ENCODE assay signal across 18 mouse cellular contexts in the genomic region with DNA sequence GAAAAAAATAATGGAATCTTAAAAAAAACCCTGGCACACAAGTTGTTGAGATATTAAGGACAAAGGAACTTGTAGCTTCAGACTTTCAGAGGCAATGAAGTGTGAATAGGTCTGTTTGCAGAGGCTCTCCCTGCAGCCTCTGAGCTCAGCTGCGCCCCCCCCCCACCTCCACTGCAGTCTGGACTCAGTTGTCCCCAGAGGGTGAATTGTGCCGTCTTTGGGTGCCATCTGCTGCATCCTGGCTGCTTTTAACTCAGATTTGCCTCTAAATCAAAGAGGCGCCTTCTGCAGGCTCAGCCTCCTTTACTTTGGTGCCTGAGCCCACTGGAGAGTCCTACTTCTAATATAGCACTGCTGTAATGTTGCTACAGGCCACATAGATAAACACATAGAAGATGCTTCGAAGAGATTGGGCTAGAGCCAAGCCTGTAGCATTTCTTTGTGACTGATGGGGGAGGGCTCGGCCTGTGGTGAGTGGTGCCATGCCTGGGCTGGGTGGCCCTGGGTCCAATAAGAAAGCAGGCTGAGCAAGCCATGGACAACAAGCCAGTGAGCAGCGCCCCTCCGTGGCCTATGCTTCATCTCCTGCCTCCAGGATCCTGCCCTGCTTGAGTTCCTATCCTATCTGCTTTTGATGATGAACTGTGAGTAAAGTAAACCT. TPM values are rescaled to one million over a fixed set of nuclear protein-coding genes. Genes with fewer than 3 reads are reported as not detected.
DNase-seq lines count a peak whose midpoint lies in the region; ATAC-seq and TF ChIP-seq lines count a peak whose summit lies in the region.
"Had no signal": no experiment of that assay in that cellular context is flagged by ENCODE, and none has a peak within 500 bp of the region (broad histone marks: within the 10 kb centered on the region; RNA-seq: fewer than 3 reads in every experiment).

No protein-coding gene starts in this region.

- H3K27ac ChIP-seq in forebrain, embryonic 13.5 days: no peak overlapping the region
- H3K27ac ChIP-seq in forebrain, embryonic 12.5 days: no peak overlapping the region
- H3K27ac ChIP-seq in layer of hippocampus, adult 2 months: peak overlapping the region; percentile 53
- H3K27ac ChIP-seq in neural tube, embryonic 13.5 days (replicated peaks): no peak overlapping the region; the same call in 1 of the 2 replicates
- no peak overlapping the region for H3K27ac ChIP-seq in neural tube, embryonic 14.5 days (ENCODE audit: low read depth, low read length)
- H3K27ac ChIP-seq: heart, adult 2 months; midbrain, embryonic 12.5 days had no signal

- no peaks in the 10 kb centered on the region for H3K9me3 ChIP-seq in forebrain, embryonic 13.5 days (replicated peaks)
- no peaks in the 10 kb centered on the region for H3K9me3 ChIP-seq in forebrain, embryonic 12.5 days
- H3K9me3 ChIP-seq in neural tube, embryonic 13.5 days: no peaks in the 10 kb centered on the region
- H3K9me3 ChIP-seq in neural tube, embryonic 14.5 days (ENCODE audit: control insufficient read depth, low read length): no peaks in the 10 kb centered on the region
- H3K9me3 ChIP-seq: midbrain, embryonic 12.5 days had no signal

- no peaks in the 10 kb centered on the region for H3K36me3 ChIP-seq in forebrain, embryonic 13.5 days (ENCODE audit: poor library complexity, severe bottlenecking)
- H3K36me3 ChIP-seq in forebrain, embryonic 12.5 days (replicated peaks): no peaks in the 10 kb centered on the region
- H3K36me3 ChIP-seq in neural tube, embryonic 13.5 days: no peaks in the 10 kb centered on the region
- no peaks in the 10 kb centered on the region for H3K36me3 ChIP-seq in neural tube, embryonic 14.5 days (ENCODE audit: control insufficient read depth, insufficient read depth, low read length)
- H3K36me3 ChIP-seq: midbrain, embryonic 12.5 days had no signal

- H3K4me2 ChIP-seq in forebrain, embryonic 13.5 days: no peak overlapping the region
- H3K4me2 ChIP-seq in forebrain, embryonic 12.5 days: no peak overlapping the region
- H3K4me2 ChIP-seq in neural tube, embryonic 13.5 days: no peak overlapping the region
- no peak overlapping the region for H3K4me2 ChIP-seq in neural tube, embryonic 14.5 days (ENCODE audit: low read depth, low read length)
- H3K4me2 ChIP-seq: midbrain, embryonic 12.5 days had no signal

- ATAC-seq in forebrain, embryonic 13.5 days: peak; percentile 65; the same call in 1 of the 2 replicates
- ATAC-seq in forebrain, embryonic 12.5 days (ENCODE audit: low FRiP score): no peak
- peak; percentile 53 for ATAC-seq in neural tube, embryonic 13.5 days (ENCODE audit: low read depth)
- ATAC-seq in neural tube, embryonic 14.5 days (ENCODE audit: low read depth): peak; percentile 68; the same call in 1 of the 2 replicates

- no peak overlapping the region for H3K4me3 ChIP-seq in forebrain, embryonic 13.5 days
- H3K4me3 ChIP-seq in forebrain, embryonic 12.5 days (replicated peaks): no peak overlapping the region
- no peak overlapping the region for H3K4me3 ChIP-seq in layer of hippocampus, adult 2 months
- H3K4me3 ChIP-seq in neural tube, embryonic 13.5 days: no peak overlapping the region
- H3K4me3 ChIP-seq in neural tube, embryonic 14.5 days (ENCODE audit: low read depth, low read length): no peak overlapping the region
- H3K4me3 ChIP-seq: heart, adult 2 months; midbrain, embryonic 12.5 days had no signal

- H3K27me3 ChIP-seq in forebrain, embryonic 13.5 days: no peaks in the 10 kb centered on the region
- no peaks in the 10 kb centered on the region for H3K27me3 ChIP-seq in forebrain, embryonic 12.5 days
- no peaks in the 10 kb centered on the region for H3K27me3 ChIP-seq in neural tube, embryonic 13.5 days
- H3K27me3 ChIP-seq in neural tube, embryonic 14.5 days (ENCODE audit: control insufficient read depth, insufficient read depth, low read length): no peaks in the 10 kb centered on the region
- H3K27me3 ChIP-seq: midbrain, embryonic 12.5 days had no signal

- H3K4me1 ChIP-seq in forebrain, embryonic 13.5 days: peaks cover 4% of the 10 kb centered on the region; the same call in 1 of the 2 replicates
- H3K4me1 ChIP-seq in forebrain, embryonic 12.5 days: no peaks in the 10 kb centered on the region
- H3K4me1 ChIP-seq in neural tube, embryonic 13.5 days (replicated peaks): peaks cover 10% of the 10 kb centered on the region
- H3K4me1 ChIP-seq in neural tube, embryonic 14.5 days (ENCODE audit: control insufficient read depth, insufficient read depth, low read length): no peaks in the 10 kb centered on the region

- 63% methylated on average over 7 of the region's 7 CpGs for WGBS in forebrain, embryonic 13.5 days
- 69% methylated on average over 7 of the region's 7 CpGs for WGBS in forebrain, embryonic 12.5 days
- WGBS in neural tube, embryonic 13.5 days: 61% methylated on average over 7 of the region's 7 CpGs
- WGBS in neural tube, embryonic 14.5 days: 51% methylated on average over 7 of the region's 7 CpGs

- H3K9ac ChIP-seq in forebrain, embryonic 13.5 days: no peak overlapping the region
- H3K9ac ChIP-seq in forebrain, embryonic 12.5 days: no peak overlapping the region
- no peak overlapping the region for H3K9ac ChIP-seq in neural tube, embryonic 13.5 days
- H3K9ac ChIP-seq in neural tube, embryonic 14.5 days (replicated peaks; ENCODE audit: low read depth, low read length): no peak overlapping the region
- H3K9ac ChIP-seq: midbrain, embryonic 12.5 days had no signal

- TF ChIP-seq CTCF in layer of hippocampus, adult 2 months (conservative IDR thresholded peaks at IDR 0.05): no peak

- DNase-seq in layer of hippocampus, adult 2 months (ENCODE audit: low spot score in 2 of 2): peak; percentile 20 to 52
- no peak for DNase-seq in layer of hippocampus, adult 9-10 months (ENCODE audit: low spot score)
- DNase-seq in neural tube, embryonic 10.5 days (ENCODE audit: extremely low spot score, low spot score): no peak
- no peak for DNase-seq in thymus, postnatal 0 days (ENCODE audit: low spot score)
- DNase-seq: adrenal gland, postnatal 36 days; heart, adult 2 months; lung, adult 2 months; right cerebral cortex, postnatal 14 days had no signal

RNA-seq across cellular contexts. Expression of a gene that starts 21.3 kb away (rescaled TPM):
- polyA plus RNA-seq in forebrain, embryonic 13.5 days (2015; fragmentation: Nextera tagmentation; extraction: Ambion mirVana): 6.1 and 7.7 TPM in 2 replicates
- 7.1 and 8.0 TPM in 2 replicates for polyA plus RNA-seq in forebrain, embryonic 12.5 days (2016; fragmentation: Nextera tagmentation; extraction: Ambion mirVana)
- 1 to 10 TPM; 6.6 to 6.8 TPM for total RNA-seq in layer of hippocampus, adult 2 months (2021)
- 4.1 and 4.3 TPM in 2 replicates for polyA plus RNA-seq in neural tube, embryonic 13.5 days (2015; fragmentation: Nextera tagmentation; extraction: Ambion mirVana)
- polyA plus RNA-seq in neural tube, embryonic 14.5 days (2014; fragmentation: Nextera tagmentation; extraction: Ambion mirVana): 4.7 and 5.7 TPM in 2 replicates
- 4.6 and 5.0 TPM in 2 replicates for polyA plus RNA-seq in thymus, postnatal 0 days (2015; fragmentation: Nextera tagmentation; extraction: Ambion mirVana)

RNA-seq across cellular contexts. Expression of a gene that starts 21.5 kb away (rescaled TPM):
- polyA plus RNA-seq in forebrain, embryonic 13.5 days (2015; fragmentation: Nextera tagmentation; extraction: Ambion mirVana): 2.9 and 3.4 TPM in 2 replicates
- polyA plus RNA-seq in forebrain, embryonic 12.5 days (2016; fragmentation: Nextera tagmentation; extraction: Ambion mirVana): 2.1 and 2.9 TPM in 2 replicates
- 10 to 100 TPM; 10.9 to 11.1 TPM for total RNA-seq in layer of hippocampus, adult 2 months (2021)
- polyA plus RNA-seq in neural tube, embryonic 13.5 days (2015; fragmentation: Nextera tagmentation; extraction: Ambion mirVana): 3.1 and 3.3 TPM in 2 replicates
- 0.98 and 2.6 TPM in 2 replicates for polyA plus RNA-seq in neural tube, embryonic 14.5 days (2014; fragmentation: Nextera tagmentation; extraction: Ambion mirVana)
- polyA plus RNA-seq in thymus, postnatal 0 days (2015; fragmentation: Nextera tagmentation; extraction: Ambion mirVana): 1.8 and 2.6 TPM in 2 replicates
- polyA plus RNA-seq: liver, adult 2 months had no signal

RNA-seq across cellular contexts. Expression of a gene that starts 57.1 kb away (rescaled TPM):
- polyA plus RNA-seq in forebrain, embryonic 13.5 days (2015; fragmentation: Nextera tagmentation; extraction: Ambion mirVana): 0.42 and 0.44 TPM in 2 replicates
- 0.65 and 0.66 TPM in 2 replicates for polyA plus RNA-seq in forebrain, embryonic 12.5 days (2016; fragmentation: Nextera tagmentation; extraction: Ambion mirVana)
- total RNA-seq in layer of hippocampus, adult 2 months (2021): 10 to 100 TPM in 1 of 2 experiments, 1 to 10 TPM in 1; 7.7 to 10.0 TPM
- 0.74 and 0.88 TPM in 2 replicates for polyA plus RNA-seq in neural tube, embryonic 13.5 days (2015; fragmentation: Nextera tagmentation; extraction: Ambion mirVana)
- 0.74 and 1.8 TPM in 2 replicates for polyA plus RNA-seq in neural tube, embryonic 14.5 days (2014; fragmentation: Nextera tagmentation; extraction: Ambion mirVana)
- polyA plus RNA-seq in thymus, postnatal 0 days (2015; fragmentation: Nextera tagmentation; extraction: Ambion mirVana): 0.22 and 1.1 TPM in 2 replicates

RNA-seq across cellular contexts. Expression of a gene that starts 58.6 kb away (rescaled TPM):
- not detected in 2 replicates for polyA plus RNA-seq in forebrain, embryonic 13.5 days (2015; fragmentation: Nextera tagmentation; extraction: Ambion mirVana)
- polyA plus RNA-seq in forebrain, embryonic 12.5 days (2016; fragmentation: Nextera tagmentation; extraction: Ambion mirVana): not detected in 2 replicates
- total RNA-seq in layer of hippocampus, adult 2 months (2021): under 1 TPM in 1 of 2 experiments, not detected in 1; 0.26 TPM
- not detected in 2 replicates for polyA plus RNA-seq in neural tube, embryonic 13.5 days (2015; fragmentation: Nextera tagmentation; extraction: Ambion mirVana)
- not detected in 2 replicates for polyA plus RNA-seq in neural tube, embryonic 14.5 days (2014; fragmentation: Nextera tagmentation; extraction: Ambion mirVana)
- polyA plus RNA-seq in thymus, postnatal 0 days (2015; fragmentation: Nextera tagmentation; extraction: Ambion mirVana): 0.22 and 0.26 TPM in 2 replicates
- total RNA-seq: adrenal gland, postnatal 36 days; heart, adult 2 months; liver, adult 2 months had no signal
- polyA plus RNA-seq: embryonic facial prominence, embryonic 11.5 days; heart, adult 2 months; heart, embryonic 16.5 days; kidney, embryonic 14.5 days; liver, adult 2 months; lung, adult 2 months; midbrain, embryonic 12.5 days; urinary bladder, adult 2 months had no signal

Comparison
In these comparisons a context has a peak if more than half of its experiments do, and no peak if none do; other contexts are left out.
1. DNase-seq: peak in layer of hippocampus, adult 2 months (2 of 2); none in layer of hippocampus, adult 9-10 months (single experiment), neural tube, embryonic 10.5 days (single experiment) and thymus, postnatal 0 days (single experiment).